Mouse (Mus musculus): ENCODE measurements around the gene Kcnip4.

Kcnip4 gene

DNA sequence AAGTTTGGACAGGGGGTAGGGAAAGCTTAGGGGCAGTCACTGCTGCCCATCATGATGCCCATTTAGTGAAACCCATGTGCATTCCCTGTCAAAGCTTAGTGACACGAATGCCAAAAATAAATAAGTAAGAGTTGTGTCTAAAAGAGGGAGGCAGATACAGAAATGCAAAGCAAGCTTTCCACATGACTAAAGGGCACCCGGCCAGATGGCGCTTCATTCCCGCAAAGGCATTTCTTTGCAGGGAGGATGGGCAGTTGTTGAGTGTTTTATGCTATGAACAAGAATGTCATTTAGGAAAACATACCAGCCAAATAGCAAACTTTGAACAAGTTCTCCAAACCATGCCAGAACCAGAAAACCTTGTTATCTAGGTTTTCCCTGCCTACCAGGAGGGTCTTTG is 265.4 kb downstream of the Kcnip4 start:
- intact Hi-C loops (cut with DNase I): no loop called here

DNA sequence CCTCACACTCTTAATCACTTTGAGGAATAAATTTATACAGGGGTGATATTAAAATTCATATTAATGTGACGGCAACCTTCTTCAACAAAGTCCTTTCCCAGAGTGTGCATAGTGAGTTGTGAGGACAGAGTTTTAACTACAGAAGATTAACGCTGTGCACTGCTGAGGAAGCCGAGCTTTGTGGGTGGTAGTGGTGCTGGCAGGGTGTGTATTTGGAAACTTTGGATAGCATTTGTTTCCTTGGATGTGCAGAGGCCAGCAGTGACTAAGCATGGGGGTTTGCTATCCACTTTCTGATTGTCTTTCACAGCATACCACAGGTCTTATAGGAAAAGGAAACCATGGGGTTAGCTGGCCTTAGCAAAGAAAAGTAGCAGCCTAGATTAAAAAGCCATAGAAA is 267.9 kb downstream of the Kcnip4 start:
- intact Hi-C loops (cut with DNase I): no loop called here

GRCm38 (mm10) chr5:49255983-49256382 is 268.7 kb downstream of the Kcnip4 start:
- intact Hi-C loops (cut with DNase I): no loop called here

- intact Hi-C loops (cut with DNase I): no loop called here
Measured at GRCm38 (mm10) chr5:49247081-49247480, 277.6 kb downstream of the Kcnip4 start.

- intact Hi-C loops (cut with DNase I): no loop called here
Measured at GRCm38 (mm10) chr5:49244414-49244813, 280.3 kb downstream of the Kcnip4 start.

DNA sequence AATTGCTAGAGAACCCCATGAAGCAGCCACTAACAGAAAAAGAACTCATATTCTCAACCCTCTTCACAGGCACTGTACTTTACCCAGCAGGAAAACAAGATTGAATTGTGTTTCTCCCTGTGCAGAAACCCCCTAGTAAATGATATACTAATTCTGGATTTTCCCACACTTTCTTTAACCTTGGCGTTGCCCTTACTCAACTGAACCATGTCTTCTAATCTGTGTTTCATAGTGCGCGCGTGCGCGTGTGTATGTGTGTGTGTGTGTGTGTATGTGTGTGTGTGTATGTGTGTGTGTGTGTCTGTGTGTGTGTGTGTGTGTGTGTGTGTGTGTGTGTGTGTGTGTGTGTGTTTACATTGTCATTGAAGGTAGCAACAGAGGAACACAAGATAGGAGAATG is 283.0 kb downstream of the Kcnip4 start:
- intact Hi-C loops (cut with DNase I): no loop called here

GRCm38 (mm10) chr5:49201164-49201756 is 323.4 kb downstream of the Kcnip4 start:
- intact Hi-C loops (cut with DNase I): no loop called here

DNA sequence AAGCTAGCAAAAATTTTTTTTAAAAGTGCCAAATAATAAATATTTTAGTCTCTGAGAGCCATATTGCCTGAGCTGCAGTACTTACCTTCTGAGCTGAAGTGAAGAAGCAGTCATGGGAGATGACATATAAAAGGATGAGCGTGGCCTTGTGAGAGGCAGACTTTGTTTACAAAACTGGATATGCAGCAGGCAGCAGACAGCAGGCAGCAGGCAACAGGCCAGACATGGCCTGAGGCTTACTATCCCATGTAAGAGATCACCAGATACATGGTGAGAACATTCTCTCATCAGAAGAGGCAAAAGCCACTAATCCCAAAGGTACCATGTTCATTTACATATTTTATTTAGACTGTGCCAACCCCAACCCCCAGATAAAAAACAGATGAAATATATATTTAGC is 336.5 kb downstream of the Kcnip4 start:
- intact Hi-C loops (cut with DNase I): no loop called here

DNA sequence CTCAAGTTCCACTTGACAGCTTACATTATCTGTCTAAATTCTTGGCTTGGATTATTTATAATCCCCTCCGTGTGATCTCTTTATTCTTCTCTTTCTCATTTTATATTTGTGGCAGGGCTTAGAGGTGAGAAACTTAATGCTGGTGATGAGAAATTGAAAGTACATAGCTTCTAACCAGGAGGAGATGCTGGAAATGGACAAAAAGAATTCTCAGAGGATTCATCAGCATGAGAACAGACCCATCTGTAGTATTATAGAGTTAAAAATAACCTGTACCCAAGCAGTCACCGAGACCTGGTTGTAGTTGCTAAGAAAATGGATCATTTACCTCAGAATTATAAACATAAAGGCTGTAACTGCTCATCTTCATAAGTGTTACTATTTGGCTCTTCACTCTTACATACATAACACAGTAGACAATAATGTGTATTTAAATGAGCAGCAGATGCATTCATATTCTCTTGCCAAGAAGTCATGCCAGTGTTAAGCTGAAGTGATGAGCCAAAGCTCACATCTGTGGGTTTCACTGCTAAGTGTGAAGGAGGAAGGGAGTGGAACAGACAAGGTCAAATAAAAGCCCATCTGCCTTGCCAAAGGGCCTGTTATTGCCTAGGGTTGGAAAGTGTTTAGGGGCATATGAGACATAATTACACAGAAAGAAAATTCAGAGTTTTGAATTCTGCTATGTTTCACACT is 374.4 kb downstream of the Kcnip4 start:
- intact Hi-C loops (cut with DNase I): no loop called here

- intact Hi-C loops (cut with DNase I): no loop called here
Measured at GRCm38 (mm10) chr5:49149684-49150083, 375.0 kb downstream of the Kcnip4 start.

GRCm38 (mm10) chr5:49095432-49095831 is 429.3 kb downstream of the Kcnip4 start:
- intact Hi-C loops (cut with DNase I): no loop called here

DNA sequence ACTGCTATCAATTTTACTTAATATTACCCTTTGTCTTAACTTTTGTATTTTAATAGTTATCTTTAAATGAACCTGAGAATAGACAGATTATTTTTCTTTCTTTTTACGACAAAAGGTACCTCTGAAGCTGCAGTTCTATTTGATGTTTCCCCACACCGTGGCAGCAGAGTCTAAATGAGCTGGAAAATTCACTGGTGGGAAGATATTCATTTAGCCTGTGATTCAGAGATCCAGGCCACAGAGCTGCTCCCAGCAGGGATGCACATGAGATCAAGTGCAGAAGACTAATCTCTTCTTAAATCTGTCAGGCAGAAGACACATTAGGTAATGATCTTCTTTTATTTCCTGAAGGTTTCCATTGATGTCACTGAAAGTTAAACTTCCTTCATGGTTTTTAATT is 429.8 kb downstream of the Kcnip4 start:
- intact Hi-C loops (cut with DNase I): no loop called here

- intact Hi-C loops (cut with DNase I): no loop called here
Measured at GRCm38 (mm10) chr5:49094306-49094705, 430.4 kb downstream of the Kcnip4 start.

- intact Hi-C loops (cut with DNase I): loop anchor here (1.0 kb wide), 1 partner anchor 260 kb away; no protein-coding TSS in a partner anchor
Measured at GRCm38 (mm10) chr5:49090122-49090680, 434.5 kb downstream of the Kcnip4 start.

GRCm38 (mm10) chr5:49065646-49066045 is 459.1 kb downstream of the Kcnip4 start:
- intact Hi-C loops (cut with DNase I): loop anchor here (10.0 kb wide), 1 partner anchor 631 kb away; no protein-coding TSS in a partner anchor

- intact Hi-C loops (cut with DNase I): no loop called here
Measured at GRCm38 (mm10) chr5:49058926-49059325, 465.8 kb downstream of the Kcnip4 start.

- intact Hi-C loops (cut with DNase I): no loop called here
Measured at GRCm38 (mm10) chr5:49057636-49058340, 466.9 kb downstream of the Kcnip4 start.

- intact Hi-C loops (cut with DNase I): no loop called here
Measured at GRCm38 (mm10) chr5:49047960-49048359, 476.7 kb downstream of the Kcnip4 start.

GRCm38 (mm10) chr5:49041259-49041845 is 483.4 kb downstream of the Kcnip4 start:
- intact Hi-C loops (cut with DNase I): no loop called here

DNA sequence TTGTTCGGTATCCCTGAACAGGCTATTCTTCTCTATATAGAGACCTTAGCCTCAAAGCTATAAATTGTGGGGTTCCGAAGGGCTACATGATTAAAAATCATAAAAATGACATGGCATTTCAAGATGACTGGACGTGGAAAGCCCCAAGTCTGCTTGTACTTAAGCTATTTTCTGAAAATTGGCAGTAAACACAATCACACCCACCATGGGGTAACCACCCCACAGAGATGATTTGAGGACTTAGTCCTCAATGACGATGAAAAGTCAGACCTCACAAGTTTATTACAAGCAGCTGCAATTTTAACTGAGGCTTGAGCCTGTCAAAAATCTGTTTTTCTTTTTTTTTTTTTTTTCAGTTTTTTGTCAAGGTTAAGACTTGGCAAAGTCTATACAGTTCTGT is 527.3 kb downstream of the Kcnip4 start:
- intact Hi-C loops (cut with DNase I): no loop called here

GRCm38 (mm10) chr5:48989145-48989659 is 535.5 kb downstream of the Kcnip4 start:
- intact Hi-C loops (cut with DNase I): no loop called here
